Mouse (Mus musculus): ENCODE data around the gene Twnk. TPM values are rescaled to one million over a fixed set of nuclear protein-coding genes. Genes with fewer than 3 reads are reported as not detected.

Twnk gene
- polyA plus RNA-seq, 1 experiment from 2014 or later: 7.9 TPM

DNA sequence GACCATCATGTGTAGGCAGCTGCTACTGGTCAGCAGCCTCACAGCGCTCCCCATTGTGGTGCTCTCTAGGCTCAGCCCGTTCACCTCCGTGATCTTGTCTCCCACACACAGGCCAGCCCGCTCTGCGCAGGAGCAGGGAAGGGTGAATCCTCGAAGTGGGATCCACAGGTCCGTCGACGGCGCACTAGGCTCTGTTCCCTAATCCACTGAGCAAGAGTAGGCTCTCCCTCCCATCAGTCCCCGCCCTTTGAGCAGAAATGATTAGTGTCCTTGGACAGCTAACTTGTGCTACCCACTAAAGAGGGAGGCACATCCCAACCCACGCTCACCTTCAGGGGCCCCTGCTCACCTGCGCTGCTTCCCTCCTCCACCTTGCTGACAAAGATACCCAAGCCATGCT, 34.8 kb downstream of the Twnk start:
- TF ChIP-seq EP300 (optimal IDR thresholded peaks at IDR 0.05) (no peak), CTCF (IDR thresholded peaks at IDR 0.05; ENCODE audit: low read depth) (no peak)
- Histone ChIP-seq H3K36me3 (ENCODE audit: control insufficient read depth, insufficient read depth, low read length) (no peaks in the 10 kb centered on the region), H3K4me1 (replicated peaks; ENCODE audit: control insufficient read depth, insufficient read depth) (no peaks in the 10 kb centered on the region), H3K4me2 (replicated peaks; ENCODE audit: low read depth) (no peak overlapping the region), H3K4me3 (ENCODE audit: low read depth, low read length) (no peak overlapping the region), H3K9ac (ENCODE audit: low read length) (no peak overlapping the region), H3K27ac (replicated peaks) (no peak overlapping the region), H3K27me3 (ENCODE audit: control insufficient read depth, insufficient read depth, low read length) (no peaks in the 10 kb centered on the region), H3K9me3 (ENCODE audit: control insufficient read depth, low read length) (no peaks in the 10 kb centered on the region)
- 52% methylated on average over 13 of the region's 13 CpGs for WGBS
- ATAC-seq (ENCODE audit: low FRiP score, low TSS enrichment): no peak
- DNase-seq (ENCODE audit: low spot score): no peak

DNA sequence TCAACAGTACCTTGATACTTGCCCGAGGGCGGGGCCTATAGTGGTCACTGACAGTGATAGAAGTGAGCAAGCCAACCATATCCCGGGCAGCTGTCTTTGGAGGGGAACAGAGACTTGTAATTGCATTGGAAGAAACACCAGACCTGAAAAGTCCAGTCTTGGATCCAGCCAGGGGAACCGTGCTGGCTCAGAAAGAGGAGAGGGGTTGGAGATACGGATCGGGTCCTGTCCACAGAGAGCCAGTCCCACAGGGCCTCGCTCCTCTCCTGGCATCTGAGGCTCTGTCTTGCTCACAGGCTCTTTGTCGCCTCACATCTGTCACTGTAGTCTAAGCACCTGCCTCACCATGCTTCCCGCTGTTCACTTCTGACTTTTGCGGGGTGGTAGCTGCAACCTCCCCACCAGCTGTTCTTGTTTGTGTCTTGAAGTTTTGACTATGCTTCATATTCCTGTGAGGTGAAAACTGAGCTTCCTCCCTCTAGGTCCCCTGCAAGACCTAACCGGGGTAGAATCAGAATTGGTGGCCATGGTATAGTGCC, 39.0 kb downstream of the Twnk start:
- no peaks in the 10 kb centered on the region for H3K36me3 ChIP-seq (ENCODE audit: control insufficient read depth, insufficient read depth, low read length)
- H3K9ac ChIP-seq (ENCODE audit: low read length): no peak overlapping the region
- ATAC-seq (ENCODE audit: low FRiP score, low TSS enrichment): no peak
- H3K4me2 ChIP-seq (replicated peaks; ENCODE audit: low read depth): no peak overlapping the region
- no peaks in the 10 kb centered on the region for H3K27me3 ChIP-seq (ENCODE audit: control insufficient read depth, insufficient read depth, low read length)
- no peaks in the 10 kb centered on the region for H3K9me3 ChIP-seq (ENCODE audit: control insufficient read depth, low read length)
- DNase-seq (ENCODE audit: low spot score): no peak
- TF ChIP-seq CTCF (IDR thresholded peaks at IDR 0.05; ENCODE audit: low read depth) (no peak), EP300 (optimal IDR thresholded peaks at IDR 0.05) (no peak)
- WGBS: 56% methylated on average over 11 of the region's 11 CpGs
- H3K27ac ChIP-seq (replicated peaks): no peak overlapping the region
- 0 out of 2 replicates have a peak, but pooled peaks cover 3% of the 10 kb centered on the region for H3K4me1 ChIP-seq (replicated peaks; ENCODE audit: control insufficient read depth, insufficient read depth)
- no peak overlapping the region for H3K4me3 ChIP-seq (ENCODE audit: low read depth, low read length)

DNA sequence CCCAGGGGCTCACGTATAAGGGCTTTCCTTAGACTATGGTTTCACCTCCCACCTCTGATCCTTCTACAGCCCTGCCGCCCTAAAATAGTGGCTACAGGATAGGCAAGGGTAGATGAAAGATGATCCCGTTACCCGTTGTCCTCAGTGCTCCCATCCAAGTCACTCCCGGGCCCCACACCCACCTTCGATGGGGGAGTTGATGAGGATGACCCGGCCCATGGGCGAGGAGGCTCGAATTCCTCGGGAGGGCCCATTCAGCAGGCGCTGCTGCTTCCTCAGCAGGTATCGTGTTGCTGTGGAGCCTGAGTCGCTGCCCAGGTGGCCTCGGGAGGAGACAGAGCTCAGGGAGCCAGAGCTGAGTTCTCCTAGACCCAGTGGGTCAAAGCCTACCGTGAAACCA, 39.8 kb downstream of the Twnk start:
- H3K27ac ChIP-seq (replicated peaks): no peak overlapping the region
- TF ChIP-seq EP300 (optimal IDR thresholded peaks at IDR 0.05) (no peak), CTCF (IDR thresholded peaks at IDR 0.05; ENCODE audit: low read depth) (no peak)
- H3K4me1 ChIP-seq (replicated peaks; ENCODE audit: control insufficient read depth, insufficient read depth): 0 out of 2 replicates have a peak, but pooled peaks cover 3% of the 10 kb centered on the region
- no peaks in the 10 kb centered on the region for H3K27me3 ChIP-seq (ENCODE audit: control insufficient read depth, insufficient read depth, low read length)
- no peak overlapping the region for H3K4me2 ChIP-seq (replicated peaks; ENCODE audit: low read depth)
- 0 out of 2 replicates have a peak, but pooled peaks cover 2% of the 10 kb centered on the region for H3K36me3 ChIP-seq (ENCODE audit: control insufficient read depth, insufficient read depth, low read length)
- 40% methylated on average over 15 of the region's 15 CpGs for WGBS
- no peak for DNase-seq (ENCODE audit: low spot score)
- no peak overlapping the region for H3K4me3 ChIP-seq (ENCODE audit: low read depth, low read length)
- H3K9ac ChIP-seq (ENCODE audit: low read length): no peak overlapping the region
- no peaks in the 10 kb centered on the region for H3K9me3 ChIP-seq (ENCODE audit: control insufficient read depth, low read length)
- no peak for ATAC-seq (ENCODE audit: low FRiP score, low TSS enrichment)

DNA sequence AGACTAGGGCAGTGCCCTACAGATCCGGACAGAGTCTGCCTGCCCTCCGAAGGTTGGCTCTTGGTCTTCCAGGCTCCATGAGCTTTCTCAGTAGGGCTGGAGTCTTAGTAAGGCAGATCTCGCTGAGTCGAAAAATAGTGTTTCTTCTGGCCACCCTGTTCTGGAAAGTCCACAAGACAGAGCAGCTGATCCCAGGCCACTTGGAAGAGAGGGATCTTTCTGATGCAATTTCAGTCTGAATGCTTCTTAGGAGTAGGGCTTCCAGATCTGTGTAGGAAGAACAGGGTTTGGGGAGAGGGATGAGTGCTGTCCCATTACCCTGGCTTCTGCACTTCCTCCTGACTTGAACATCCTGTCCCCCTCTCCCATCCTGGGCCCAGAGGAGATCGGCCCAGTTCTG, 40.2 kb downstream of the Twnk start, which contains the start of gene Pdzd7:
Gene Pdzd7 (minus strand): TSS at position 67 of the 400 bp plus-strand sequence.
- peak within 1 kb of the TSS; percentile 77 for H3K4me2 ChIP-seq (replicated peaks; ENCODE audit: low read depth)
- 74% methylated on average over 5 of the region's 5 CpGs for WGBS
- peak within 1 kb of the TSS; percentile 28; the same call in 1 of the 2 replicates for H3K9ac ChIP-seq (ENCODE audit: low read length)
- no peaks in the 10 kb centered on the region for H3K27me3 ChIP-seq (ENCODE audit: control insufficient read depth, insufficient read depth, low read length)
- no peak for DNase-seq (ENCODE audit: low spot score)
- H3K27ac ChIP-seq (replicated peaks): peak within 1 kb of the TSS; percentile 98
- 0 out of 2 replicates have a peak, but pooled peaks cover 3% of the 10 kb centered on the region for H3K4me1 ChIP-seq (replicated peaks; ENCODE audit: control insufficient read depth, insufficient read depth)
- 0 out of 2 replicates have a peak, but pooled peaks cover 2% of the 10 kb centered on the region for H3K36me3 ChIP-seq (ENCODE audit: control insufficient read depth, insufficient read depth, low read length)
- TF ChIP-seq EP300 (optimal IDR thresholded peaks at IDR 0.05) (no peak), CTCF (IDR thresholded peaks at IDR 0.05; ENCODE audit: low read depth) (no peak)
- H3K4me3 ChIP-seq (ENCODE audit: low read depth, low read length): peak within 1 kb of the TSS; percentile 51
- no peak for ATAC-seq (ENCODE audit: low FRiP score, low TSS enrichment)
- no peaks in the 10 kb centered on the region for H3K9me3 ChIP-seq (ENCODE audit: control insufficient read depth, low read length)

DNA sequence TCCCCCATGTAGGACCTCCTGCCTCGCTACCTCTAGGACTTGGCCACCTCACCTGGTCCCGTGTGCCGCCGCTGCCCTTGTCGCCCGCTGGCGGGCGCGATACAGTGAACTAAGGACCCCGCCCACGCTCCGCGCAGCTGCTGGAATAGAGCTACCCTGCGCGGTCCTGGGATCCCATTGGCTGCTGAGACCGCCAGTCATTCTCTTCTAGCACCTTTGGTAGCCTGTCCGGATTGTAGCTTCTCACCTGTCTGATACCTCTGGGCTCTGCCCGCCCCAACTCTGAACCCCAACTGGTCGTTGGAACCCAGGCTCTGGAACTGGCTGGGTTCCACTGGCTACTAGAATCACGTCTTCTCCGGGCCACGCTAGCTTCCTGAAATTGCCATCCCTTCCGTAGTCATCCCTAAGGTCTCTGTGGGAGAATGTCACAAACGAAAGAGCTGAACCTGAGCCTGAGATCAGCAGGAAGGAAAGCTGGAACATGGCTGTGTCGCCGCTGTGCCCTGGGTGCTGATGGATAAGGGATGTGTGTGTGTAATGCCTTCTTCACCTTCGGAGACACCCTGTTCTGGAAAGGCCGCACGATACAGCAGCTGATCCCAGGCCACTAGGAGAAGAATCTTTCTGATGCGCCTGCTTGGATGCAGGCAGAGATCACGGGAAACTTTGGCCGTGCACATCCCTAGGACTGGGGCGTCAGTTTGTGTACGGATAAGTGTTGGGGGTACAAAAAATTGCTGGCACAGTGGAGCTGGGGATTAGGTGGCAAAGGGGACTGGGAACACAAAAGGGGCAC, 41.3 kb downstream of the Twnk start:
- peak overlapping the region; percentile 98 for H3K27ac ChIP-seq (replicated peaks)
- 1% methylated on average over 34 of the region's 34 CpGs for WGBS
- H3K4me2 ChIP-seq (replicated peaks; ENCODE audit: low read depth): peak overlapping the region; percentile 77
- peak overlapping the region; percentile 28 for H3K9ac ChIP-seq (ENCODE audit: low read length)
- H3K4me3 ChIP-seq (ENCODE audit: low read depth, low read length): peak overlapping the region; percentile 51
- TF ChIP-seq CTCF (IDR thresholded peaks at IDR 0.05; ENCODE audit: low read depth) (peak; percentile 36), EP300 (optimal IDR thresholded peaks at IDR 0.05) (no peak)
- no peaks in the 10 kb centered on the region for H3K27me3 ChIP-seq (ENCODE audit: control insufficient read depth, insufficient read depth, low read length)
- H3K36me3 ChIP-seq (ENCODE audit: control insufficient read depth, insufficient read depth, low read length): peaks cover 8% of the 10 kb centered on the region; the same call in 1 of the 2 replicates
- H3K4me1 ChIP-seq (replicated peaks; ENCODE audit: control insufficient read depth, insufficient read depth): 0 out of 2 replicates have a peak, but pooled peaks cover 3% of the 10 kb centered on the region
- peak; percentile 46 for ATAC-seq (ENCODE audit: low FRiP score, low TSS enrichment)
- peak; percentile 92 for DNase-seq (ENCODE audit: low spot score)
- no peaks in the 10 kb centered on the region for H3K9me3 ChIP-seq (ENCODE audit: control insufficient read depth, low read length)
